Mouse (Mus musculus): ENCODE results near the gene Uhmk1. TPM values are rescaled to one million over a fixed set of nuclear protein-coding genes. Genes with fewer than 3 reads are reported as not detected.
"Not testable (repeated sequence)": the region's sequence is repeated elsewhere in the genome, so short reads cannot be mapped to it uniquely, and the experiment has no call there.

Gene Uhmk1
- 10 to 100 TPM; 10.2 TPM for total RNA-seq (2021)
- long read RNA-seq, experiment 1, partial matches to known transcripts, result 0 of 2 reads
- long read RNA-seq, experiment 1, other reads (novel, unspliced or antisense), result 2 of 2 reads
- long read RNA-seq, experiment 2, full-length matches to known transcripts, result 1 of 4 reads
- long read RNA-seq, experiment 2, partial matches to known transcripts, result 0 of 4 reads
- long read RNA-seq, experiment 2, other reads (novel, unspliced or antisense), result 3 of 4 reads

DNA sequence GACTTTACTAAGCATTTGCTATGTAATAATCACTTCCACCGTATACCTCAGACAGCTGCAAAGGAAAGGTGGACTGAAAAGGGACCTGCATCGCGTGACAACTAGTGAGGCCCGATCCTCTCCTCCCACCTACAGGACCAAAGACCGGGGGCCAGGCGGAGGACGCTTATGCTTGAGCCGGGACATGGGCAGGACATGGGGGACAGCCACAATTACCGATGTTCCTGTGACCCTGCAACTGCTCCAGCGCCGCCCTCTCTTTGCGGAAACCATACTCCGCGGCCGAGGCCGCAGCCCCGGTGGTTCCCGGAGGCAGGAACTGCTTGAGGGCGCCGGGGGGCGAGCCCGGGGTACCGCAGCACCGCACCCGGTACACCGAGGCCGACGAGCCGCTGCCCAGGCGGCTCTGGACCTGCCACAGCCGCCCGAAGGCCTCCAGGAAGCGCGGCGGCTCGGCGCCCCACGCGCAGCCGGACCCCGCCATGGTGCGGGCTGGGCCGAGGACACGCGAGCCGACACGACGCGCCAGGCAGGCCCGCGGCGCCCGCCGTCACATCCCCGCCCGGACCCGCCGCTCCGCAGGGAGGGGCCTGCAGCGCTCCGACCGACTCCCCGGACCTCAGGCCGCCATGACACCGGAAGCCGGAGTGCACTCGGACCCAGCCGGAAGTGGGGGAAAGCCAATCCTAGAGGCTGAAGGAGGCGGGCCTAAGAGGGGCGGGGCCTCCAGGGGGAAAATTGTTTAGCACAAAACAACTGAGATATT lies at the start of gene Uhmk1:
Gene Uhmk1 (minus strand): TSS at position 641 of the 766 bp plus-strand sequence.
- intact Hi-C loops (cut with DNase I), result loop anchor here (5.0 kb wide), 1 partner anchor 397 kb away; no protein-coding TSS in a partner anchor
- peak; percentile 77 to 86 for DNase-seq

DNA sequence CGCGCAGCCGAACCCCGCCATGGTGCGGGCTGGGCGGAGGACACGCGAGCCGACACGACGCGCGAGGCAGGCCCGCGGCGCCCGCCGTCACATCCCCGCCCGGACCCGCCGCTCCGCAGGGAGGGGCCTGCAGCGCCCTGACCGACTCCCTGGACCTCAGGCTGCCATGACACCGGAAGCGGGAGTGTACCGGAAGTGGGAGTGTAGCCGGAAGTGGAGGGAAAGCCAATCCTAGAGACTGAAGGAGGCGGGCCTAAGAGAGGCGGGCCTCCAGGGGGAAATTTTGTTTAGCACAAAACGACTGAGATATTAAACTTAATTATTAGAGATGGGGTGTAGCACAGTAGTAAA lies 40.3 kb upstream of the Uhmk1 start:
- intact Hi-C loops (cut with DNase I), result no loop called here
- peak; percentile 64 to 72 for DNase-seq

DNA sequence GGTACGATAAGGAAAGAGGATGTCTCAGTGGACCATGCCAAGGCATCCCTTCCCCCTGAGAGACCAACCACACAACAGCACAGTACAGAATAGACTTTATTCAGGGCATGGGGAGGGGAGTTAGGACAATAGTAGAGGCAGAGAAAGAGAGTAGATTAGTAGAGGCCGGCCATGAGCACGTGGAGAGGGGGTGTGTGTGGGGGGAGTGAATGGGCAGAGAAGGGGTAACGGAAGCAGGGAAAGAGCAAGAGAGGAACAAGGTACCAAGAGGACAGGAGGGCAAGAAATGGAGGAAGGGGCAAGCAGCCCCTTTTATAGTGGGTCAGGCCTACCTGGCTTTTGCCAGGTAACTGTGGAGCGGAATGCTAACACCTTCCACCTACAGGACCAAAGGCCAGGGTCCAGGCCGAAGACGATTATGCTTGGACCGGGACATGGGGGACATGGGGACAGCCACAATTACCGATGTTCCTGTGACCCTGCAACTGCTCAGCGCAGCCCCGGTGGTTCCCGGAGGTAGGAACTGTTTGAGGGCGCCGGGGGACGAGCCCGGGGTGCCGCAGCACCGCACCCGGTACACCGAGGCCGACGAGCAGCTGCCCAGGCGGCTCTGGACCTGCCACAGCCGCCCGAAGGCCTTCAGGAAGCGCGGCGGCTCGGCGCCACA lies 39.8 kb upstream of the Uhmk1 start:
- no peak for DNase-seq
- intact Hi-C loops (cut with DNase I), result no loop called here

DNA sequence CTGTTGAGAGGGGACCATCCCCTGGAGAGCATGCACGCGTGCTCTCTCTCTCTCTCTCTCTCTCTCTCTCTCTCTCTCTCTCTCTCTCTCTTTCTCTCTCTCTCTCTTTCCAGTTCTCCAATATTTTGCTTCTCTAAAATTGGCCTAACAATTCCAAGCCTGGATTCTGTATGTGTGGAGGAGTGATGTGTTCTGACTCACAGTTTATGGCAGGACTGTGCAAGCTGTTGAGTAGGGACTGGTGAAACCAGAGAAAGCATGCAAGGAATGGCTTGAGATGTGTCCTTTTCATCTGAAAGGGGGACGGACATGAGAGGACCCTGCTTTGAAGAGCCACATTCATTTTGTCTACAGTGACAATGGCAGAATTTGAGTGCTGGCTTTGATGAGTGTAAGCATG lies 29.8 kb upstream of the Uhmk1 start:
- intact Hi-C loops (cut with DNase I), result no loop called here
- no peak for DNase-seq

DNA sequence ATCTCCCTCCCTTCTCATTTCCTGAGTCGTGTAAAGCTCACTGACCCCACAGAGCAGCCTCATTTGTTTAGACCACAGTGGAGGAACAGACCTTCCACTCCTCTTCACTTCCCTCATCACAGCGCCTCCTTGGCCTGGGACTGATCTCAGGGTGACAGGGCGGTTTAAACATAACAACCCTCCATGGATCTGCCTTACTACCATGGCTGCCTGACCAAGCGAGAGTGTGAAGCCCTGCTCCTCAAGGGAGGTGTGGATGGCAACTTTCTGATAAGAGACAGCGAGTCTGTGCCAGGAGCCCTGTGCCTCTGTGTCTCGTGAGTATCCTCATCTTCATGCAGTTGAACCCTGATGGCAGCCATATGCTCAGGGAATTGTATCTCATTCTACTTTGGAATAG lies 17.5 kb upstream of the Uhmk1 start, which contains the start of gene Sh2d1b2:
Gene Sh2d1b2 (plus strand): TSS at position 62 of the 400 bp plus-strand sequence.
- DNase-seq; intact Hi-C loops (cut with DNase I): not testable (repeated sequence)

DNA sequence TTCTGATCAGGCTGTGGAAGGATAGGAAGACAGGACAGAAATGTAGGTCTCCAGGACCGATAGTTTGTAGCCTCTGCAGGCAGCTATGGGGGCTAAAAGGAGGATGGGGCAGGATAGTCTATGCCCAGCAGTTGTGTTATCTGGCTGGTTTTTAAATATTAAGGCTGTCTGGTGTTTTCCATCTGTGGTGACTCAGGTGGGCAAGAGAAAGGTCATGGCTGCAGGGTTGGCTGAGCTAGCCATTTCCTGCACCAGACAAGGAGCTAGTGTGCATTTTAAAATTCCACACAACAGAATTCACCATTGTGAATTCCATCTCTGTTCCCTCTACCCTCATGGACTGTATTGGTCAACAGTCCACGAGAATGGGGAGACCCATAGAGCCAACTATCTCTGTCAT lies 8.1 kb upstream of the Uhmk1 start:
- DNase-seq, result no peak
- intact Hi-C loops (cut with DNase I), result no loop called here

DNA sequence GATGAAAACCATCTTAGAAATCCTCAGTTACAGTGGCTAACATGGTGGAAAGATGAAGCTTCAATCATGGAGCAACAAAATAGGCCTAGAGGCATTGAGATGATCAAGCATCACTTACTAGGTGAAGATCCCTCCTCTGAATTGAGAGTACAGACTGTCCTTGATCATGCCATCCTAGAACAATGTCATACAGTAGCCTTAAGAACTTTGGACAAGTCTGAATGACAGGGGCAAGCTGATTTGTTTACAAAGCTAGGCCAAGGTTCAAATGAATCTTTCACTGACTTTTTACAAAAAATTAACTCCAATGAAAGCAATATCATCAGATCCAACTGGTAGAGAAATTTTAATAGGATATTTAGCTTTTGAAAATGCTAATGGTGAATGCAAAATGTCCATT lies 5.2 kb upstream of the Uhmk1 start:
- intact Hi-C loops (cut with DNase I), result no loop called here
- no peak for DNase-seq

DNA sequence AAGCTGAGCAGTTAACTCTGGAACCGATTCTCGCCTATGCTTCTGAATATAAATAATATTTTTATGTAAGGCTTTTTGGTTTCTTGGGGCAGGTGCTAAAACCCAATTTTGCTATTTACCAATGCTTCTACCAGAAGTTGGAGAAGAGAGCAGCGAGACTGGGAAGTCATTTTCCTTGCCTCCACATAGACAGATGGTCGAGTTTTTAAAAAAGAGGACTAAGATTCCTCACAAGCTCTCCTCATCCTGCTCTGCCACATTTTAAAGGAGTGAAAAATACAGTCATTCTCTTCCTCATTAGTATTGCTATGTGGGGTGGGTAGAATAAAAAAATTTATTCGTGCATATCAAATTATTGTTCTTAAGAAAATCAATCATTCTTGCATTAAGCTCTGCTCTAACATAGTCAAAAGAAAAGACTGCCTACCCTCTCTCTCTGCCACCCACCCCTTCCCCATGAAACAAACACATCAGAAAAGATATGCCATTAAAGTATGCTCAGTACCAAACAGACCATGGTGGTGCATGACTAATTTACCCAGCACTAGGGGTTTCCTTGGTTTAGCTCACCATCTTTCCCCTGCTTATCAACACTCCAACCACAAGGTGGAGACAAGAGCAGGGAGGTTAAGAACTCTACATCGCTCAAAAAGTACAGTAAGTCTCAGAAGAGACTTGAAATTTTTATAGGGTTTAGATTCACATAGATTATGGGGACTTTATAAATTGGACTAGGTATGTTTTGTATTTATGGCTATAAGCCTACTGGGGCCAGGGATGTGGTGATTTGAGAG lies 3.1 kb upstream of the Uhmk1 start:
- intact Hi-C loops (cut with DNase I), result loop anchor here (5.0 kb wide), 1 partner anchor 394 kb away; no protein-coding TSS in a partner anchor
- no peak for DNase-seq

DNA sequence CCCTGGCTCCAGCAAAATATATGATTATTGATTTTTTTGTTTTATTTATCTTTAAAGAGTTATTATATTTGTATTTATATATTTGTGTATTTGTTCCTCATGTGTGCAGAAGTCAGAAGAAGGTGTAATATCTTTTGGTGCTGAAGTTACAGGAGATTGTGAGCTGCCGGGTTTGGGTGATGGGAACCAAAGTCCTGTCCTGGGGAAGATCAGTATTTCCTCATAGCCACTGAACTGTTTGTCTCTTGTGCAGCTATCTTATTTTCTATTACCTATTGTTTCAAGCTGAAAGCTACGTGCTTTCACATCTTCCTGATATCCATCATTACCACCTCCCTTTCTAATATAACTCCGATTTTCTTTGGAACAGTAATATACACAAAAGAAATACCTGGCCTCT lies 393 bp upstream of the Uhmk1 start:
- no peak for DNase-seq
- intact Hi-C loops (cut with DNase I), result loop anchor here (5.0 kb wide), 1 partner anchor 397 kb away; no protein-coding TSS in a partner anchor

DNA sequence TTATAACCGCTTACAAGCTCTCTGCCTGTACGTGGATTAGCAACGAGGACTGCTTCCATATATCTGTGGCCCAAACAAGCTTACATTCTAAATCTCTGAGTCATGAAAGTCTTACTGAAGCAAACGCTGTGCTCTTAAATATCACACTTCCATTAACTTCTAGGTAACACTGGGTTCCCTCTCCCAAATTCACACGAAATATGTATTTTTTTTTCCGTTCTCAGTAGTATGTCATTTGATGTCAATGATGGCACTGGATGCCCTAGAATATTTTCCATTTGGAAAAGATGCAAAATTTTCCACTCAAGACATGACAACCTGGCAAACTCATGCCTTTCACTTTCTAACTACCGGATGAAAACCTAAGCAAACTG lies 827 bp downstream of the Uhmk1 start:
- DNase-seq, result no peak
- intact Hi-C loops (cut with DNase I), result no loop called here

DNA sequence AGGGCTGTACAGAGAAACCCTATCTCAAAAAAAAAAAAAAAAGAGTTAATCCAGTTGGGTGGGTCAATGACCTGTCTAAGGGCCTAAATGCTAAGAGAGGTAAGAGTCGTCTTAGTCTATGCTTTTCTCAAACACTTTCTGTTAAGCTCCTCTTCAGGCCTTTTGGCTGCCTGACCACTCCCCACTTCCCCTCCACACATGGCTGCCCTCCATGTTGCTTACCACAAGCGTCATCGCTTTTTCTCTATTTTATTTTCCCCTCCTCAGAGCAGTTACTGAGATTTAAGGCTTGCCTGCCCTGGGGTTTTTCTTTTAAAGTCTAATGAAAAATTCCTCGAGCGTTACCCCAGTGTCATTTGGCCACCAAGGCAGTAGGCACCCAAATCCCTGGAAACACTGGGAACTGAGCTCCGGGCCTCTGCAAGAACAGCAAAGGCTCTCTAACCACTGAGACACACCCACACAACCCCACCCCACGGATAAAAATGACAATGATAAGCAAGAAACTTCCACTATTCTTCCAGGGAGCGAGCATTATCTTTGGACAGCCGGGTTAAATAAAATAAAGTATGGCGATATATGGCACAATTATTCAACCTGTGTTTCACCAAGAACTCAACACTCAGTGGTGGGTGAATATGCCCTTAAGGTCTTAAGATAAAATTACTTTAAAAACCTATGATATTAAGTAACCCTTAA lies 1.9 kb downstream of the Uhmk1 start:
- DNase-seq, result no peak
- intact Hi-C loops (cut with DNase I), result no loop called here

DNA sequence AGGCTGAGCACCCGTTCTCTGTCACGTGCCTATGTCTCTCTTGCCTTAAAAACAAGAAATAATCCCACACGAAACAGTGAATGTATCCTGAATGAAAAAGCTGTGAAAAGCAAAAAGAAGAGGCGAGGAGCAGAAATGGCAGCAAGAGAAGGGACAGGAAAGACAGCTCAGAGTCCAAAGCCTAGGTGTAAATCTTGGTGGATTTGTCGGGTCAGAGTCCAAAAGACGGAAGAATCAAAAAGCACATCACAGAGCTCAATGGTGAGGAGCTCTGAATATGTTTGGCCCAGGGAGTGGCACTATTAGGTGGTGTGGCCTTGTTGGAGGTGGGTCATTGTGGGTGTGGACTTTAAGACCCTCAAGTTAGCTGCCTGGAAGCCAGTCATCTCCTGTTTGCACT lies 8.8 kb downstream of the Uhmk1 start:
- no peak for DNase-seq

DNA sequence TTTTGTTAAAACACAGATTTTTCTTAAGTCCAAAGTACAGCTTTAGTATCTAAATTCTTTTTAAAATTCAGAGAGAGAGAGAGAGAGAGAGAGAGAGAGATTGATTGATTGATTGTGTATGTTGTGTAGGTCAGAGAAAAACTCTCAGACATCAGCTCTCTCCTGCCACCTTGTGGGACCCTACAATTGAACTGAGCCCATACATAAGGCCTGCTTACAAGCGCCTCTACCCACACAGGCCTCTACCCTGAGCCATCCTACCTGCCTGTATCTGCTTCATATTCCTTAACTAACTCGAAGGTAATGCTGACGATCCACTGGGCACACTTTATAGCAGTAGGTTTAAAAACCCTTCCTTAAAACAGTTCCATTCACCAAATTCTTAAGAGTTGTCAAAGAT lies 14.8 kb downstream of the Uhmk1 start:
- no peak for DNase-seq
- intact Hi-C loops (cut with DNase I), result no loop called here

More for the DNA sequence above, 8.8 kb downstream of the Uhmk1 start:
- intact Hi-C loops (cut with DNase I), result no loop called here

DNA sequence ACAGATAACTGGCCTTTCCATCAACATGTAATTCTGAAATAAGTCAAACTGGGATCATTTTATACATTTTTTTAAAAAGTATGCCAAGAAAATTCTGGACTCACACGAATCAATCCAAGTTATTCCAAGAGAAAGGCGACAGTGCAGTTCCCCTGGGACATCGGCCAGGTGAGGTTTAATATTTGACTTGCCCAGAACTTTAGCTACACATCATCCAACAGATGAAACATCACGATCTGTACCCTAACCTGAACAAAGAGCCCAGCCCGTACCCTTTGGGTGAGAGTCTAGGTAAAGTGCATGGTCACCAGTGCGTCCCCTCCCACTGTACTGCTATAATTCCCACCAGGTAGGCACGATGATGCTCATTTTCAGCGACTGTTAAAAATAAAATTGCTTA lies 19.0 kb downstream of the Uhmk1 start:
- DNase-seq, result no peak
- intact Hi-C loops (cut with DNase I), result loop anchor here (10.0 kb wide), 1 partner anchor 959 kb away; the partner anchor contains the start of genes Mpz and Sdhc

DNA sequence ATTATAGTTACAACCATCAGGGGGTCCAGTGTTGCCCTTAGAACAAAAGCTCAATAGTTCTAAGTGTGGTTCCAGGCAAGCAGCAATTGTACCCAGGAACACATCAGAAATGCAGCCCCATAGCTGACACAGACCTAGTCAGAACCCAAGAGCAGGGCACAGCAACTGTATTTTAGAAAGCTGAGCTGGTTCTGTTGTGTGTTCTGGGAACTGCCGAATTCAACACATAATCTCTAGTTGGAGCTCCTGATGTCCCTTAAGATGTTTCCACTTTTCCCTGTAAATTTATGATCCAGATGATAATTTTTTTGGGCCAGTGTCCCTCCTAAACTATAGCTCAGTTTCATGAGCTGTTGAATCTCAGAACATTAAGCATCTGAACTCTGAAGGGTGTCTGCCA lies 23.3 kb downstream of the Uhmk1 start:
- no peak for DNase-seq

DNA sequence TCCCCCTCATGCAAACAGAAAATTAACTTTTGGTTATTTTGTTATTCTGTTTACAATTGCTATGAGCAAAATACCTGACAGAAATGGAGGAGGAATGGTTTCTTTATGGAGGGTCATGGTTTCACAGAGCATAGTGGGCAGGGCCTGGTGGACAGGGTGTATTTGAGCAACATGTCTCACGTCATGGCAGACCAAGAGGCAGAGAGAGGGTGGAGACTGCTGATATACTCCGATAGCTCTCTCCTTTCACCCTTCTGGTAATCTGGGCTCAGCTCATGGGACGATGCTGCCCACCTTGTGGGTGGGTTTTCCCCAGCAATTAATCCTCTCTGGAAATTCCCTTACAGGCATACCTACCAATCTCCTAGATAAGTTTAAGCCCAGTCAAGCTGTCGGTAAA lies 25.0 kb downstream of the Uhmk1 start:
- DNase-seq, result no peak
- intact Hi-C loops (cut with DNase I), result loop anchor here (10.0 kb wide), 1 partner anchor 965 kb away; the partner anchor contains the start of genes Mpz and Sdhc

More for the DNA sequence above, 23.3 kb downstream of the Uhmk1 start:
- intact Hi-C loops (cut with DNase I), result loop anchor here (10.0 kb wide), 1 partner anchor 963 kb away; the partner anchor contains the start of genes Mpz and Sdhc

DNA sequence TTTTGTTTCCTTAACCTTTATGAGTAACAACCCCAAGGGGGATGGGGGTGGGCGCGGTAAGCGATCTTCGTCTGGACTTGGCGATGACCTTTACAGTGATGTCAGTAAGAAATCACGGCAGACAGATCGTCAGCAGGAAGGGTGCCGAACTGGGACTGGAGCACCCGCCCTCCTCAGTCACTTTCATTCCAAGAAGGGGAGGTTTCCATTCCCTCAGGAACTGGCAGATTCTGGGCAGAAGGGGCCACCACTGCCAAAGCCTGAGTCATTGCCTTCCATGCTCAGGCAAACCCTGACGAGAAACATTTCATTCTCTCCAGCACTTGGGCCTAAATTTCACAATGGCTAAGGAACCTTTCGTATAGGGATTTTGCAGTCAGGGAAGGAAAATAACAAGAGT lies 26.6 kb downstream of the Uhmk1 start:
- intact Hi-C loops (cut with DNase I), result no loop called here

DNA sequence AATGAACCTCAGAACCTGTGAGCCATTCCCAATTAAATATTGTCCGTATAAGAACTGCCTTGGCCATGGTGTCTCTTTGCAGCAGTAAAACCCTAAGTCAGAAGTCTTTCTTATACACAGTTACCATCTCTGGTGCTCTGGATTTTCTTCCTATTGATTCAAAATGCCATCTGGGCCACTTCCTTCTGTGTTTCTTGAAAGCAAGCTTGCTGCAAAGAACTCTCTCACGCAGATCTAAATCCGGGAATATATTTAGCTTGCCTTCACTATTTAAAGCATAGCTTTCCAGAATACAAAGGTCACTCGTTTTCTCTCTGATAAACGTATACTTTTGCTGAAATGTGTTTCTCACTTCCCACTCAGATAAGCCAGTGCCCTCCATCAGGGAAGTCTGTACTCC lies 28.7 kb downstream of the Uhmk1 start:
- DNase-seq, result no peak
- intact Hi-C loops (cut with DNase I), result no loop called here

More for the DNA sequence above, 26.6 kb downstream of the Uhmk1 start:
- peak; percentile 70 to 72 for DNase-seq

DNA sequence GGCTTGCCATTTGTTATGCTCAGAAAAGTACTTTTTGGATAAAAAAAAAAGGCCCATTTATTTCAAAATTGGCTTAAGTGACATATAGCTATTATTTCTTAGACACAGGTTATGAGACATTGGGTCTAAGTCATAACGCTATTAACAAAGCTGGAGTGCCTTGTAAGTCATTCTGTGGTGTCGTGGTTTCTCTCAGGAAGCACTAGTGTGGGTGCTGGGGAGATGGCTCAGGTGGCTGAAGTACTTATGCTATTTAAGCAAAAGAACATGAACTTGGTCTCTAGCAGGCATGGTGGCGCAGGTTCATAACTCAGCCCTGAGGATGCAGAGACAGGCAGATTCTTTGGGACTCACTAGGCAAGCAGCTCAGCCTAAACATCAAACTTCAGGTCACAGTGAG lies 30.1 kb downstream of the Uhmk1 start:
- intact Hi-C loops (cut with DNase I), result no loop called here
- no peak for DNase-seq

DNA sequence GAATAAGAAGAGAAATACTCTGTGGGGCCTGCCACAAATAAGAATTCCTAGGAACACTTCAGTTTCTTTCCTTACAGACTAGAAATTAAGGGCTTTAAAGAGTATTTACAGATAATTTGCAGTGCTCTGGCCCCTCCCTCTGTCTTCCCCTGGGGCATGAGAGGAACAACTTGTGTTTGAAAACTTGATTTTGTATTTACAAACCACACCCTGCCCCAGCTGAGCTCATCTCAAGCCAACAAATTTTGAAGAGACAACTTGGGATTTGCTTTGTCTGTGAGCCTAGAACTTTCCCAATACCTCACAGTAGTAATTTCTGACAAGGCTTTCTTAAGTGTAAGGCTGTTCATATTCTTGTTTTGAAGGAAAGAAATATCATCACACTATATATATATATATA lies 32.5 kb downstream of the Uhmk1 start:
- DNase-seq, result peak in 1 of 2 experiments; percentile 62
- intact Hi-C loops (cut with DNase I), result no loop called here

Data from gastrocnemius, postnatal 36 days (tissue).